Mouse (Mus musculus) embryonic fibroblast, embryonic 13.5 days (primary cell): ENCODE data around the gene Slc38a7.

ENCODE experiments used
- CTCF ChIP-seq: IDR thresholded peaks from 2 replicates; pipeline ENCODE4 v1.5.1; 2011; ENCODE audit warnings: mild to moderate bottlenecking, control low read depth, low read length, moderate library complexity, borderline replicate concordance; ENCODE audit not compliant: insufficient read depth
- POLR2A ChIP-seq: IDR thresholded peaks from 2 replicates; pipeline ENCODE4 v1.6.1; 2011; ENCODE audit warnings: low read depth, mild to moderate bottlenecking, control low read depth, low read length, moderate library complexity

DNA sequence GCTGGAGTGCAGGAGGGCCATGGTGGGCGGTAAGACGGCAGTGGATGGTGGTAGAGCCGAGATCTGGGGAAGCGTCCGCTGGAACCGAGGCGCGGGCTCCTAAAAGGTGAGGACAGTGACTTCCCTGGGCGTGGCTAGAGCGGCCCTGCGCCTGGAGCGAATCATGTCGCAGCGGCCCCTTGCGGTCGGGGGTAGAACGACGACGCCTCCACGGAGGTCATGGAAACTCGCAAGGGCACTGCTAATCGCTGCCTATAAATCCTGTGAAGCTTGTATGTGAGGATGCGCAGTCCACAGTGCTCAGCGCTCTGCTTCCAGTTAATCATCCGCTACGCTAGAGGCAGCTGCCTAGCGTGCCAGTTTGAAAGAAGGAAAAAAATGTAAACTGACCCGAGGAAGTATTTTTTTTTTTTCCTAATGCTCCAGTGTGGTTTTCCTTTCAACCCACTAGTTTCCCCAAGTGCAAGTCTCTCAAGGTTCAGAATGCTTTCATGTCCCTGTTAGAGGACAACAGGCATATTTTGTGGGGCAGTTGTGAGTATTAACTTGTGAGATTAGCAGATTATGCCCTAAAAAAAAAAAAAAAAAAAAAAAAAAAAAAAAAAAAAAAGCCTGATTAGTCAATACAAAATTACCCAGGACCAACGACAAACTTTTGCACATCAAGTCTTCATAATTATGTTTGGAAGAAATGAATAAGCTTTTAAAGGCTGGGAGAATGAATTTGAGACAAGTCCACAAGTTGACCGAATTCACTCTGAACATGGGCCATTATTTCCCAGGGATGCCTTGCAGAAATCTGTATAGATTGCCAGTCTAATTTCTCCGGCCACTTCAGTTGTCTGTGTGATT is 35.2 kb upstream of the Slc38a7 start, which contains the start of gene Got2:
- TF ChIP-seq POLR2A (0 out of 2 replicates have a peak, but pooled peaks have one; percentile 49), CTCF (peak; percentile 76)
